Mouse (Mus musculus): ENCODE data around the gene 4930444G20Rik. TPM values are rescaled to one million over a fixed set of nuclear protein-coding genes. Genes with fewer than 3 reads are reported as not detected.
A peak's percentile ranks its signal among the peaks of the same experiment; 100 is the strongest.
"Not testable (repeated sequence)": the region's sequence is repeated elsewhere in the genome, so short reads cannot be mapped to it uniquely, and the experiment has no call there.

4930444G20Rik gene
- polyA plus RNA-seq, 1 experiment: not detected

GRCm38 (mm10) chr10:22058218-22059025, 9.5 kb downstream of the 4930444G20Rik start:
- Histone ChIP-seq H3K4me1 (ENCODE audit: control insufficient read depth, insufficient read depth, insufficient read length) (peaks cover 5% of the 10 kb centered on the region; the same call in 1 of the 2 replicates), H3K4me3 (ENCODE audit: extremely low read depth, insufficient read depth, insufficient read length) (peak overlapping the region; percentile 58), H3K27me3 (ENCODE audit: control insufficient read depth, insufficient read depth, low read length) (no peaks in the 10 kb centered on the region), H3K27ac (ENCODE audit: insufficient read depth, low read length) (no peak overlapping the region), H3K36me3 (ENCODE audit: control insufficient read depth, insufficient read depth, low read length) (no peaks in the 10 kb centered on the region)
- 14% methylated on average over 41 of the region's 41 CpGs for WGBS
- DNase-seq (ENCODE audit: low read depth in 1 of 2, low spot score in 2 of 2): peak; percentile 84 to 92
- TF ChIP-seq CTCF (IDR thresholded peaks at IDR 0.05; ENCODE audit: extremely low read depth, insufficient read depth, insufficient read length, insufficient replicate concordance) (no peak), POLR2A (IDR thresholded peaks at IDR 0.05; ENCODE audit: low read depth, low read length) (no peak)

- peaks cover 5% of the 10 kb centered on the region; the same call in 1 of the 2 replicates for H3K4me1 ChIP-seq (ENCODE audit: control insufficient read depth, insufficient read depth, insufficient read length)
- H3K27ac ChIP-seq (ENCODE audit: insufficient read depth, low read length): no peak overlapping the region
- H3K27me3 ChIP-seq (ENCODE audit: control insufficient read depth, insufficient read depth, low read length): no peaks in the 10 kb centered on the region
- no peak overlapping the region for H3K4me3 ChIP-seq (ENCODE audit: extremely low read depth, insufficient read depth, insufficient read length)
- TF ChIP-seq POLR2A (IDR thresholded peaks at IDR 0.05; ENCODE audit: low read depth, low read length) (no peak), CTCF (IDR thresholded peaks at IDR 0.05; ENCODE audit: extremely low read depth, insufficient read depth, insufficient read length, insufficient replicate concordance) (no peak)
- no peak for DNase-seq (ENCODE audit: low read depth in 1 of 2, low spot score in 2 of 2)
- H3K36me3 ChIP-seq (ENCODE audit: control insufficient read depth, insufficient read depth, low read length): no peaks in the 10 kb centered on the region
Observed at GRCm38 (mm10) chr10:22055308-22055707, 12.6 kb downstream of the 4930444G20Rik start.

GRCm38 (mm10) chr10:22036256-22036655, 31.6 kb downstream of the 4930444G20Rik start:
- H3K36me3 ChIP-seq (ENCODE audit: control insufficient read depth, insufficient read depth, low read length); H3K4me3 ChIP-seq (ENCODE audit: extremely low read depth, insufficient read depth, insufficient read length); H3K4me1 ChIP-seq (ENCODE audit: control insufficient read depth, insufficient read depth, insufficient read length); H3K27me3 ChIP-seq (ENCODE audit: control insufficient read depth, insufficient read depth, low read length); H3K27ac ChIP-seq (ENCODE audit: insufficient read depth, low read length): not testable (repeated sequence)
- TF ChIP-seq CTCF (IDR thresholded peaks at IDR 0.05; ENCODE audit: extremely low read depth, insufficient read depth, insufficient read length, insufficient replicate concordance): peak; percentile 35; the same call in 1 of the 2 replicates
- 4% methylated on average over 3 of the region's 3 CpGs for WGBS
- peak in 1 of 2 experiments; percentile 33 for DNase-seq (ENCODE audit: low read depth in 1 of 2, low spot score in 2 of 2)

GRCm38 (mm10) chr10:22034303-22034702, 33.6 kb downstream of the 4930444G20Rik start:
- Histone ChIP-seq H3K27me3 (ENCODE audit: control insufficient read depth, insufficient read depth, low read length) (no peaks in the 10 kb centered on the region), H3K27ac (ENCODE audit: insufficient read depth, low read length) (no peak overlapping the region), H3K4me1 (ENCODE audit: control insufficient read depth, insufficient read depth, insufficient read length) (no peaks in the 10 kb centered on the region), H3K4me3 (ENCODE audit: extremely low read depth, insufficient read depth, insufficient read length) (no peak overlapping the region), H3K36me3 (ENCODE audit: control insufficient read depth, insufficient read depth, low read length) (no peaks in the 10 kb centered on the region)
- WGBS: 10% methylated on average over 9 of the region's 9 CpGs
- TF ChIP-seq POLR2A (IDR thresholded peaks at IDR 0.05; ENCODE audit: low read depth, low read length) (no peak), CTCF (IDR thresholded peaks at IDR 0.05; ENCODE audit: extremely low read depth, insufficient read depth, insufficient read length, insufficient replicate concordance) (no peak)
- peak in 1 of 2 experiments; percentile 8 for DNase-seq (ENCODE audit: low read depth in 1 of 2, low spot score in 2 of 2)

- Histone ChIP-seq H3K36me3 (ENCODE audit: control insufficient read depth, insufficient read depth, low read length) (no peaks in the 10 kb centered on the region), H3K27me3 (ENCODE audit: control insufficient read depth, insufficient read depth, low read length) (no peaks in the 10 kb centered on the region), H3K27ac (ENCODE audit: insufficient read depth, low read length) (no peak overlapping the region), H3K4me3 (ENCODE audit: extremely low read depth, insufficient read depth, insufficient read length) (no peak overlapping the region), H3K4me1 (ENCODE audit: control insufficient read depth, insufficient read depth, insufficient read length) (no peaks in the 10 kb centered on the region)
- DNase-seq (ENCODE audit: low read depth in 1 of 2, low spot score in 2 of 2): no peak
- 88% methylated on average over 4 of the region's 4 CpGs for WGBS
- TF ChIP-seq POLR2A (IDR thresholded peaks at IDR 0.05; ENCODE audit: low read depth, low read length) (no peak), CTCF (IDR thresholded peaks at IDR 0.05; ENCODE audit: extremely low read depth, insufficient read depth, insufficient read length, insufficient replicate concordance) (no peak)
Observed at GRCm38 (mm10) chr10:22018618-22019017, 49.3 kb downstream of the 4930444G20Rik start.

DNA sequence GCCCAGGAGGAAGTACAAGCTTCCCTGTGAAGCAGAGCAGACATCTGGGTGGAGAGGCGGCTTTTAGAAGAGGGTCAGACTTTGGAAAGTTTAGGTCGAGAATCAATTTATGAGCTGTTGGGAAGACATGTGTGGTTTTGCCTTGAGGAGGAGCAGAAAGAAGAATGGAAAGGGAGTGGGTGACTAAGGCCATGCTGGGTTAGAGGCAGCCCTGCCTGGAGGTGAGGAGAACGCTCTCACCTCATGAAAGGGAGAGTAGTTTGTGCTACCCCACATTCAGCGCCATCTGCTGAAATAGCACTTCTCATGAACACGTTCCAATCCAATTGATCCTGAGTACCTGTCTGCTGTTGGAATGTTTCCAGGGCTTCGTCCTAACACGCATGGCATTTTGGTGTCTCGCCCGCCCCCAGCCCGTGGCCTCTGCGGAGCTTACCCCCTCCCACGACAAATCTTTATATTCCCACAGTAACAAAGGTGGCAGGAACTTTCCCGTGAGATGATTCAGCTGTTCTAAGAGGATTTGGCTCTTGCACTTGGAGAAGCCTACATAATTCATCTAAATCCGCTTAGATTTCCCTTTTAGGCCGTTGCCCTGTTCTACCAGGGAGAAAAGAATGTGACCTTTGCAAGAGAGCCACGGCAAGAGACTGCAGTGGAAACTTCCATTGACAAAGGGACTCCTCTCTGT, 50.3 kb downstream of the 4930444G20Rik start:
- H3K4me3 ChIP-seq (ENCODE audit: extremely low read depth, insufficient read depth, insufficient read length): no peak overlapping the region
- H3K27ac ChIP-seq (ENCODE audit: insufficient read depth, low read length): no peak overlapping the region
- no peaks in the 10 kb centered on the region for H3K4me1 ChIP-seq (ENCODE audit: control insufficient read depth, insufficient read depth, insufficient read length)
- H3K36me3 ChIP-seq (ENCODE audit: control insufficient read depth, insufficient read depth, low read length): no peaks in the 10 kb centered on the region
- TF ChIP-seq CTCF (IDR thresholded peaks at IDR 0.05; ENCODE audit: extremely low read depth, insufficient read depth, insufficient read length, insufficient replicate concordance) (no peak), POLR2A (IDR thresholded peaks at IDR 0.05; ENCODE audit: low read depth, low read length) (no peak)
- no peaks in the 10 kb centered on the region for H3K27me3 ChIP-seq (ENCODE audit: control insufficient read depth, insufficient read depth, low read length)
- no peak for DNase-seq (ENCODE audit: low read depth in 1 of 2, low spot score in 2 of 2)
- WGBS: 78% methylated on average over 16 of the region's 16 CpGs

Other genes with a start within 250 kb of the 4930444G20Rik start
- 13.7 and 15.8 TPM in 2 replicates for gene Sgk1, start 185.9 kb downstream of the 4930444G20Rik start, polyA plus RNA-seq (2012; rRNA removed)
- gene E030030I06Rik, start 81.2 kb upstream of the 4930444G20Rik start, polyA plus RNA-seq (2012; rRNA removed): 4.5 and 4.8 TPM in 2 replicates
- 0.14 TPM in 1 of 2 replicates, not detected in the other for gene Raet1e, start 90.5 kb upstream of the 4930444G20Rik start, polyA plus RNA-seq (2012; rRNA removed)
- gene H60b, start 90.5 kb upstream of the 4930444G20Rik start, polyA plus RNA-seq (2012; rRNA removed): 0.08 TPM in 1 of 2 replicates, not detected in the other

Measured in spleen, adult 2 months (tissue).